Mouse (Mus musculus) left cerebral cortex, adult 8-10 months (tissue): ENCODE measurements around the gene Mapk14. TPM values are rescaled to one million over a fixed set of nuclear protein-coding genes. Genes with fewer than 3 reads are reported as not detected.

ENCODE experiments used
- DNase-seq, 2 experiments: peaks; one replicate each; pipeline ENCODE4 v3.0.0; 2022; ENCODE audit warnings: low spot score in 2 of 2
- total RNA-seq, 4 experiments: library from RNA; stranded (reverse); gene quantifications; 2 replicates each; pipeline ENCODE4 v1.2.4; 2022

Mapk14 gene
- total RNA-seq, 4 experiments from 2014 or later: 70.2 to 84.1 (median 76.9) TPM

DNA sequence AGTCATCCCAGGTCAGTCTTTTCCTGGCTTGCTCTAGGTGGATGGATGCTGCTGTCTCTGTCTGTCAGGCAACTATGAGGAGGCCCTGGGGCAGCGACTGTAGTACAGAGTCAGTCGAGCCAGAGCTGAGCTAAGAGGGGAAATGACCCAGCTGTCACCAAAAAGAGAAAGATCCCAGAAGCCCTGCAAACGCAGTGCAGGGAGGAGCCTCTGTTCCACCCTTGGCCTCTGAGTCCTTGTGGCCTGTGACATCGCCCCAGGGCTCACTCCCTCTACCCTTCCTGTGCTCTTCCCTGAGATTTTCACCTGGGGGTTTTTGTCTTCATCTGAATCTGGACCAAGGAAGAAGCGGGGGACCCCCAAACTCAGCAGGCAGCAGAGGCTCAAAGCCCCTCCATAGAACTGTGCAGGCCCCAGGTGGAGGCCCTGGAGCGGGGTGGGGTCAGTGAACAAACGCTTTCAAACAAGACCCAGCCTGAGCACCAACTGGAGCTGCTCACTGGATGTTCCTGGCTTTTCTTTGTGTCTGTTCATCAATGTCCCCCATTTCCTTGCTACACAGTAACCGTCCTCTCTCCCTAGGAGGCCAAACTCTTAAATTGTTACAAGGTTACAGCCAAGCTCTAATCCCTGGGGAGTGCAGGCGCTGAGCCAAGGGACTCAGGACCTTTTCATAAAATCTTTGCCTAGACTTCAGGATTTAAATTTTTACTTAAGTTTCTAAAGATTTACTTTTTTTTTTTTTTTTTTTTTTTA, 90.3 kb downstream of the Mapk14 start:
- no peak for DNase-seq

DNA sequence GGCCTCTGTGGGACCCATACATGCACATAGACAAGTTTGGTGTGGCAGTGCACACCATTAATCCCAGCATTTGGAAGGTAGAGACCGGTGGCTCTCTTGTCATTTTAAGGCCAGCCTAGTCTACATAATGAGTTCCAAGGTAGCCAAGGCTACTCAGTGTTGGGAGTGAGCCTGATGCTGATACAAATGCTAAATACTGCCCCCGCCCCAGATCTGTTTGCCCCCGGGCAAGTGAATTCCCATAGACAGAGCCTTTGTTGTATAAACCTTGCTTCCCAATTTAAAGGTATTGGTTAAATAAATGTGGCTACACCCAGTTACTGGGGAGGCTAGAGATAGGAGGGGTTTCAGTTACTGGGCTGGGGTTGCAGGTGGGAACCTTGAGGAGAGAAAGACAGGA, 93.9 kb downstream of the Mapk14 start:
- no peak for DNase-seq

DNA sequence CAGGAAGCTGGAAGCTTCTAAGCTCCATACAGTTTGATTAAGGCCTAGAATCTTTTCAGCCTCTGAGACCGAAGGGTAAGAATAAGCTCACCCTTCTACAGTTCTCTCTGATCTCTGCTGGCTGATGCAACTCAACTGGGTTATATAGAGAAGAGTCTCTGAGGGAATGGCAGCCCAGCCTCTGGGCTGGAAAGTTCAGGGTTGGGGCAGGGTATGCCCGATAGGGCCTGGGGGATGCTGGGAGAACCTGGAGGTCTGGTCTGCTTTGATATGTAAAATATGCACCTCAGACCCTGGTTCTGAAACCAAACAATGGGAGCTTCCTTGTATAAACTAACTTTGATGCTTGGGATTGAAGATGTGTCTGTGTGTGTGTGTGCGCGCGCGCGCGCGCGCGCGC, 96.4 kb downstream of the Mapk14 start:
- no peak for DNase-seq

DNA sequence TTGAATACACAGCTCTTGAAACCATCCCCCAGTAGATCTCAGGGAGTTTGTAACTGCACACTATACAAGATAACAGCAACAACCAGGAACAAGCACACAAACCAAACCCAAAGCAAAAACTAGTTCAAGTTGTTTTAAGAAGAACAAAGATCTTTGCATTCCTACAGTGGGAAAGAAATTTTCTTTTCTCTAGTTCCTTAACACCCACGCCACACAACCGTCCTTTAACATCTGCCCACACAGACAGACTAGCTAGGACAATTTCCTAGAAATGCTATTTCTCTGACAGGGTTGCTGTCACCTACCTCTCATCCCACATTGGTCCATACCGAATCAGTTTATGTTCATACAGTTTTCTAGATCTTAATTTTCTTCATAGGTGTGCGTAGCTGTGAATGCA, 105.9 kb downstream of the Mapk14 start:
- DNase-seq: no peak

Other genes with a start within 250 kb of the Mapk14 start
- gene Fkbp5, start 173.8 kb upstream of the Mapk14 start, total RNA-seq: 10 to 100 TPM; 34.6 to 56.0 (median 46.5) TPM
- not detected for gene Armc12, start 160.5 kb upstream of the Mapk14 start, total RNA-seq
- not detected for gene Clpsl2, start 141.9 kb upstream of the Mapk14 start, total RNA-seq
- gene Clps, start 130.6 kb upstream of the Mapk14 start, total RNA-seq: not detected
- 1 to 10 TPM; 4.0 to 6.1 (median 5.3) TPM for gene Lhfpl5, start 115.7 kb upstream of the Mapk14 start, total RNA-seq
- gene Srpk1, start 68.6 kb upstream of the Mapk14 start, total RNA-seq: 10 to 100 TPM; 81.5 to 96.3 (median 93.3) TPM
- gene Slc26a8, start 1.1 kb upstream of the Mapk14 start, total RNA-seq: 1 to 10 TPM; 6.0 to 8.4 (median 6.9) TPM
- gene AC170998.1, start 34.8 kb downstream of the Mapk14 start, total RNA-seq: 1 to 10 TPM; 1.3 to 4.8 (median 1.5) TPM
- gene Mapk13, start 78.0 kb downstream of the Mapk14 start, total RNA-seq: 1 to 10 TPM; 2.1 to 3.4 (median 2.7) TPM
- 10 to 100 TPM; 44.2 to 56.6 (median 52.6) TPM for gene Brpf3, start 109.8 kb downstream of the Mapk14 start, total RNA-seq
- gene Pnpla1, start 167.1 kb downstream of the Mapk14 start, total RNA-seq: 1 to 10 TPM in 3 of 4 experiments, under 1 TPM in 1; 0.91 to 1.4 (median 1.1) TPM
- 10 to 100 TPM; 10.5 to 12.1 (median 10.8) TPM for gene 4930539E08Rik, start 224.0 kb downstream of the Mapk14 start, total RNA-seq